Mouse (Mus musculus) myocyte (in vitro differentiated cells): ENCODE results near the gene Stox1.

Source experiments
- CEBPB ChIP-seq: IDR thresholded peaks from 2 replicates; pipeline ENCODE4 v1.6.1; 2011; ENCODE audit warnings: mild to moderate bottlenecking, moderate library complexity; ENCODE audit not compliant: poor library complexity, insufficient read depth, severe bottlenecking
- E2F4 ChIP-seq: IDR thresholded peaks from one replicate; pipeline ENCODE4 v1.6.1; 2011; ENCODE audit warnings: mild to moderate bottlenecking, control low read depth, moderate library complexity; ENCODE audit not compliant: insufficient read depth
- MAX ChIP-seq: IDR thresholded peaks from one replicate; pipeline ENCODE4 v1.6.1; 2011; ENCODE audit warnings: low read depth, mild to moderate bottlenecking, control low read depth
- MYOD1 ChIP-seq, 3 experiments: IDR thresholded peaks; one replicate each; pipeline ENCODE4 v1.6.1; 2011; ENCODE audit warnings: control low read depth in 2 of 3, low read depth in 2 of 3, mild to moderate bottlenecking in 2 of 3, moderate library complexity in 1 of 3; ENCODE audit not compliant: insufficient read length in 2 of 3, control insufficient read depth in 1 of 3
- MYOG ChIP-seq, 3 experiments: IDR thresholded peaks; one replicate each; pipeline ENCODE4 v1.6.1; 2011; ENCODE audit warnings: control low read depth in 2 of 3, low read depth in 2 of 3, mild to moderate bottlenecking in 2 of 3; ENCODE audit not compliant: insufficient read length in 2 of 3, control insufficient read depth in 1 of 3, insufficient read depth in 1 of 3
- POLR2A ChIP-seq: IDR thresholded peaks from one replicate; pipeline ENCODE4 v1.6.1; 2011; ENCODE audit warnings: low read depth, mild to moderate bottlenecking, control low read depth, moderate library complexity; ENCODE audit not compliant: insufficient read length
- POLR2AphosphoS2 ChIP-seq: IDR thresholded peaks from one replicate; pipeline ENCODE4 v1.6.1; 2011; ENCODE audit warnings: low read depth, control low read depth; ENCODE audit not compliant: insufficient read length
- REST ChIP-seq: IDR thresholded peaks from one replicate; pipeline ENCODE4 v1.6.1; 2011; ENCODE audit warnings: mild to moderate bottlenecking, control low read depth, moderate library complexity; ENCODE audit not compliant: insufficient read depth, insufficient read length
- SRF ChIP-seq: IDR thresholded peaks from one replicate; pipeline ENCODE4 v1.6.1; 2011; ENCODE audit warnings: low read depth; ENCODE audit not compliant: control insufficient read depth, insufficient read length
- TCF12 ChIP-seq: IDR thresholded peaks from one replicate; pipeline ENCODE4 v1.6.1; 2011; ENCODE audit warnings: mild to moderate bottlenecking, control low read depth; ENCODE audit not compliant: poor library complexity, insufficient read depth, severe bottlenecking
- TCF3 ChIP-seq: IDR thresholded peaks from one replicate; pipeline ENCODE4 v1.6.1; 2011; ENCODE audit warnings: low read depth, control low read depth; ENCODE audit not compliant: insufficient read length
- USF1 ChIP-seq: IDR thresholded peaks from one replicate; pipeline ENCODE4 v1.6.1; 2011; ENCODE audit warnings: low read depth, mild to moderate bottlenecking, control low read depth, moderate library complexity

DNA sequence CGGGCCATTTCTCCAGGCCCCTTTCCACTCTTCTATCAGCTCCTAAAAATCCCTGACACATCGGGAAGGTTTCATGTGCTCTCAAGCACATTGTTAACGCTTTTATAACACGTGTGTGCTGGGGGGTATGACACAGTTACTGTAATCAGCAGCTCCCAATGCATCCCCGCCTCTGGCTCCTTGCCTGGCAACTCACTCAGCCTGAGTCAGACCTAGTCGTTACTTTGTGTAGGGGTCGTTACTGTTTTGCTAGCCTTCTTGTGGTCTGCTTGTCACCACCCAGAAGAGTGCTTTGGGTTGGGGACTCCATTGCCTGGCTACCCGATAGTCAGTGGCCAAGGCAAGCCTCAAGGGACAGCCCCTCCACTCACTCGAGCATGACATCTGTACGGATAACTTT lies 4.9 kb upstream of the Stox1 start:
- TF ChIP-seq USF1 = no peak
- TF ChIP-seq POLR2A = no peak
- TF ChIP-seq TCF12 = no peak
- TF ChIP-seq POLR2AphosphoS2 = no peak
- no peak for TF ChIP-seq MAX
- no peak for TF ChIP-seq E2F4
- TF ChIP-seq MYOG (IDR thresholded peaks at IDR 0.05; ENCODE audit: control insufficient read depth in 1 of 3, insufficient read depth in 1 of 3, insufficient read length in 2 of 3, low read depth in 2 of 3) = no peak
- TF ChIP-seq TCF3 = no peak
- TF ChIP-seq CEBPB = no peak
- TF ChIP-seq MYOD1 (IDR thresholded peaks at IDR 0.05; ENCODE audit: control insufficient read depth in 1 of 3, insufficient read length in 2 of 3, low read depth in 2 of 3) = no peak
- TF ChIP-seq REST = no peak
- TF ChIP-seq SRF = no peak
